Mouse (Mus musculus) kidney, postnatal 10 days (tissue): ENCODE results near the gene Prodh2.
"Not testable (repeated sequence)": the region's sequence is repeated elsewhere in the genome, so short reads cannot be mapped to it uniquely, and the experiment has no call there.

Experiments
- DNase-seq: peaks from one replicate; pipeline ENCODE4 v3.0.0; 2021; ENCODE audit warnings: mixed read lengths

Prodh2 gene

GRCm38 (mm10) chr7:30490251-30490956, 3.0 kb upstream of the Prodh2 start:
- peak; percentile 61 for DNase-seq

- no peak for DNase-seq
Observed at GRCm38 (mm10) chr7:30490957-30491307, 2.5 kb upstream of the Prodh2 start.

GRCm38 (mm10) chr7:30492765-30493164, 657 bp upstream of the Prodh2 start:
- DNase-seq: peak; percentile 91

- peak; percentile 44 for DNase-seq
Observed at GRCm38 (mm10) chr7:30495506-30496042, 2.2 kb downstream of the Prodh2 start.

- DNase-seq: not testable (repeated sequence)
Observed at GRCm38 (mm10) chr7:30501159-30501558, 7.7 kb downstream of the Prodh2 start.

GRCm38 (mm10) chr7:30508061-30508460, 14.6 kb downstream of the Prodh2 start:
- no peak for DNase-seq

- DNase-seq: no peak
Observed at GRCm38 (mm10) chr7:30515003-30515760, 21.8 kb downstream of the Prodh2 start.

GRCm38 (mm10) chr7:30518325-30518724, 24.9 kb downstream of the Prodh2 start:
- DNase-seq: no peak

- peak; percentile 56 for DNase-seq
Observed at GRCm38 (mm10) chr7:30520396-30520795, 27.0 kb downstream of the Prodh2 start.

- DNase-seq: no peak
Observed at GRCm38 (mm10) chr7:30520856-30521255, 27.4 kb downstream of the Prodh2 start.

GRCm38 (mm10) chr7:30522871-30523270, 29.4 kb downstream of the Prodh2 start:
- DNase-seq: peak; percentile 41

GRCm38 (mm10) chr7:30524487-30524886, 31.1 kb downstream of the Prodh2 start:
- DNase-seq: no peak

- DNase-seq: no peak
Observed at GRCm38 (mm10) chr7:30525954-30526353, 32.5 kb downstream of the Prodh2 start.

GRCm38 (mm10) chr7:30526399-30526798, 33.0 kb downstream of the Prodh2 start:
- no peak for DNase-seq

GRCm38 (mm10) chr7:30526981-30527380, 33.6 kb downstream of the Prodh2 start:
- DNase-seq: no peak

GRCm38 (mm10) chr7:30531291-30531815, 37.9 kb downstream of the Prodh2 start:
- no peak for DNase-seq

- peak; percentile 80 for DNase-seq
Observed at GRCm38 (mm10) chr7:30532931-30533330, 39.5 kb downstream of the Prodh2 start.

- no peak for DNase-seq
Observed at GRCm38 (mm10) chr7:30533941-30534632, 40.7 kb downstream of the Prodh2 start.

GRCm38 (mm10) chr7:30534633-30535577, 41.5 kb downstream of the Prodh2 start, which contains the start of gene Arhgap33:
Gene Arhgap33, minus strand, starts transcription at chr7:30535060.
- DNase-seq: peak; percentile 98

- no peak for DNase-seq
Observed at GRCm38 (mm10) chr7:30540572-30540971, 47.1 kb downstream of the Prodh2 start.

- DNase-seq: no peak
Observed at GRCm38 (mm10) chr7:30544327-30544726, 50.9 kb downstream of the Prodh2 start.

- no peak for DNase-seq
Observed at GRCm38 (mm10) chr7:30549880-30550279, 56.5 kb downstream of the Prodh2 start.
